Mouse (Mus musculus) adrenal gland, postnatal 10 days (tissue): ENCODE measurements around the gene Tes. TPM values are rescaled to one million over a fixed set of nuclear protein-coding genes. Genes with fewer than 3 reads are reported as not detected.

Source experiments
- DNase-seq: peaks from one replicate; pipeline ENCODE4 v3.0.0; 2021; ENCODE audit warnings: mixed read lengths
- total RNA-seq, 2 experiments: library from RNA; stranded (reverse); gene quantifications; 2 replicates each; pipeline ENCODE4 v1.2.3; 2021

Tes gene
- total RNA-seq, 2 experiments from 2014 or later = 8.6 to 10.9 TPM

GRCm38 (mm10) chr6:17079304-17079703 is 14.4 kb downstream of the Tes start:
- DNase-seq = no peak

DNA sequence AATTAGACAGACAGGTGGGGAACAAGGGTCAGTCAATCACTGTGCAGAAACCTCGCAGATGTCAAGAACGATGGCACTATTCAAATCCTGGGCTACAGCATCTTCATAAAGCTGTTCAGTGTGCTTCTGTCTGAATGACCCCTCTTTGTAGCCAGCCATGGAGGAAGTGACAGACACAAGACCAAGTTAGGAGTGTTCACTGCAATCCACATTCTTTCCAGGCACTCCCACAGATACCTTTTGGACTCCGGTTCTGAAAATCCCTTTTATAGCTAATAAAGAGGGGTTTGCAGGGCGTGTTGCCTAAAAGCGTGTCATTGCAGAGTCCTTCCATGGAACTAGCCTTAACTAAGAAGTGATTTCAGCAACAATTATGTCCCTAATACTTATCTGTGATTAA is 14.9 kb downstream of the Tes start:
- no peak for DNase-seq

GRCm38 (mm10) chr6:17082238-17082637 is 17.3 kb downstream of the Tes start:
- no peak for DNase-seq

DNA sequence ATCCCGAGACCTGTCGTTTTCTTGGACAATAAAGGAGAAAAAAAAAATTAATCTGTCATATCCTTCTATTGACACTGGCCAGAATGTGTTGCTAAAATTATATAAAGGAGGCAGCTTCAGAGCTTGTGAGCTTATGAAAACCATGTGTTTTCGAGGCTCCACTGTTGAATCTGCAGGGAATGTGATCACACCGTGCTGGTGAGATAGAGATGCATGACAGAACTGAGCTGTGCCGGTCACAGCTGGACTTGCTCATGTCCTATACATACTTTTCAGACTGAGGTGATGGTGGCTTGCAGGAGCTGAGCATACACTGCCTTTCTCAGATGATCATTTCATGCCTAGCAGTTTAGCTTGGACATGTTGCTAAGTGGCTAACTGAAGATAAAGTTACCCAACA is 17.9 kb downstream of the Tes start:
- DNase-seq = no peak

- peak; percentile 87 for DNase-seq
Observed at GRCm38 (mm10) chr6:17087485-17087884, 22.5 kb downstream of the Tes start.

GRCm38 (mm10) chr6:17097301-17097700 is 32.4 kb downstream of the Tes start:
- no peak for DNase-seq

DNA sequence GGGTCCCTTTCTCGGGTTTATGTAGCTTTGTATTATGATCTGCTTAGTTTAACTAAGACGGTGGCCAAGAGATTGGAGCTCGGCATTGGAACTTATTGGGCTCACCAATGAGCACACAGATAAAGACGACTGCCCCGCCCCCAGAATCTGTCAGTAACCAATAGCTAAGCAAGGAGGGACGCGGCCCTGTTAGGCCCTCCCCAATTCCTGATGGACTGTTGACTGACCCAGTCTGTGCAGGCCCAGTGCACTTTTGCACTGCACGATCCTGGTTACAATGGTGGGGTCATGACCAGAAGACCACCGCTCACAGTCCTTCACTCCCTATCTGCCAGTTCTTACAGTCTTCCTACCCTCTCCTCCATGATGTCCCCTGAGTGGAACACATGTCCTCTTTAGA is 33.6 kb downstream of the Tes start:
- no peak for DNase-seq

- no peak for DNase-seq
Observed at GRCm38 (mm10) chr6:17099477-17100130, 34.7 kb downstream of the Tes start.

GRCm38 (mm10) chr6:17105714-17106113 is 40.8 kb downstream of the Tes start:
- DNase-seq = peak; percentile 72

- no peak for DNase-seq
Observed at GRCm38 (mm10) chr6:17106493-17106892, 41.5 kb downstream of the Tes start.

DNA sequence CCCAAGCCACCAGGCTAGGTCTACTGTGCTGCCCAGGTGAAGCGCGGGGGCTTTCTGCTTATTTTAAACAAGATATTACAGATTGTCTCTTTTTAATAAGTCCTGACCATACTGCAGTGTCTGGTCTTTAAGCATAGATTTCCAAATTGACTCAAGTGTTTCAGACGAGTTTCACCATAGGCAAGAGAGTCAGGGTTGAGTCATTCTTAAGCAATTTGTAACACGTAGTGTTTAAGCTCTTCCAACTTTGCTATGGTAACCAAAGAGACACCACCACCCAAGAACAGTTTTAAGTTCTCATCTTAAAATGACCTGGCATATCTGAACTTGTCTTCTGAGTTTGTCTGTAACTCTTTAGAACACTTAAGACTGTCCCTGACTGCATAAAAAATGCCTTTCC is 44.3 kb downstream of the Tes start:
- no peak for DNase-seq

GRCm38 (mm10) chr6:17110564-17111100 is 45.7 kb downstream of the Tes start:
- DNase-seq = no peak

GRCm38 (mm10) chr6:17112081-17112480 is 47.1 kb downstream of the Tes start:
- DNase-seq = no peak

GRCm38 (mm10) chr6:17112990-17113389 is 48.0 kb downstream of the Tes start:
- DNase-seq = no peak

DNA sequence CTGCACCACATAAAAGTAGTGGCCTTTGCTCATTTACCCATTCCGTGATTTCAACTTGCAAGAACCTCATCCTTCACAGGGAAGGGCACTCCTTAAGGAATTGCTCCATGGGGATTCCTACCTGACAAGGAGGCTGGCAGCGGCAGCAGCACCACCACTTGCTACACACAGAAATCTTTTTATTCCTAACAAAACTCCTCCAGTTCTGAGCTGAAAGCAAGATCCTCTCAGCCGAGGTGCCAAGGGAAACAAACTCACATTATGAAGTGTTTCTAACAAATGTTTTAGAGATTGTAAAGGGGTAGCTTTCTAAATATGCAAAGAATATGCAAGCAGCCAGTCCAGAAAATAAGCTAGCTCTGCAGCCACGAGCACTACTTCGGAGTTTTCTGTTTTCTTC is 49.6 kb downstream of the Tes start:
- no peak for DNase-seq

DNA sequence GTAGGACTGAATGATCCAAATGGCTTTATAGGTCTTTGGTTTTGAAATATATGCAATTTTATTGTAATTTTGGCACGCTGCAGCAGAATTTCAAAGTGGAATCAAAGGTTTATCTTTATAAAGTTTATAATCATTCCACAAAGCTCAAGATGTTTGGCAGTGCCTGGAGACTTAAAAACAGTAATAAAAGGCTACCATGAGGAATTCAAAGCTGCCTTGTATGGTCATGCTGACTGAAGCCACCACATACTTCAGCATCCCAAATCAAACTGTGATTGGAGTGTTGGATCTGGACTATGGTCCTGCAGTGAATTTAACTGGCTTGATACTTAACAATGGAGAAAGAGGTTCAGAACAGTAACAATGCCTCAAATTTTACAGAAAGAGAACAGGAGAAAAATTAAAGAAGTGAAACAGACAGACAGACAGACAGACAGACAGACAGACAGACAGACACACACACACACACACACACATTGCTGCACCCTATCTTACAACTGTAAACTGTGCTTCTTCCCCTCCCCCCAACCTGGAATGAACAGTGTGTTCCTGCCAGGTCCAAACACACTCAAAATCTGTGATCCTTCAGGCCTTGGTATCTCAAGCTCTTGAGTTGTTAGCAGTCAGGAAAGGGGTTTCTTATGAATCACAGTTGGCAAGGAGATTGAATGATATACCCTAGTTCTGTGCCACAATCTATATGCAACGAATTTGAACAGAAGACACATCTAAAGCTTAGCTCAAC is 50.3 kb downstream of the Tes start:
- no peak for DNase-seq

DNA sequence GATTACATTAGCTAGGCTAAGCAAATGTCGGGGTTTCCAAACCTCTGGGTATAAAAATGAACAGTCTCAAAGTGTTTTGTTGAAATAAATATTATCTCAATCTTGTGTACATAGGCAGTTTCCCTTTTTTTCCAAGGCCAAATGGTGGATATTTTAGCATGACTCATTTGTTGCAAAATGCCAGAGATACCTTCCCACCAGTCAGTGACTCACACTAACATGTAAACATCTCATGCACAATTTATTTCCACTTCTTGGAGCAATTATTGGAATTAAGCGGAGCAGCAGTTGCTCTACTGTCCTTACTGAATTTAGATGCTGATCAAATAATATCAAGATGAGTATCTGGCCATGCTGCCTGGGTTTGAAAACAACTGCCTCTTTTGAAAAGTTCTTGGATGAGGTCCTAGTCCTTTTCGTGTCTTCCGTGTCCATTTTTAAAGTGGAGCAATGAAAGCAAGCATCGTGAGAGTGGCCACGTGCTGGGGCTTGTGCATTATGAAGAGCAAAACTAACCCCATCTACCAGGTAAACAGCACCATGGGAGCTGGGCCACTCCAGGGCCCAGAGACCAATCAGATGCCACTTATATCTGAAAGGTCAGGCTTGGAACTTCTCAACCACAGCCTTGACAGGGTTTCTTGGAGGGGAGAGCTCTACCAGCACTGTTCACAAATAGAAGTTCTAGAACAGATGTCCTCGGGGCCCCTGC is 54.7 kb downstream of the Tes start:
- no peak for DNase-seq

DNA sequence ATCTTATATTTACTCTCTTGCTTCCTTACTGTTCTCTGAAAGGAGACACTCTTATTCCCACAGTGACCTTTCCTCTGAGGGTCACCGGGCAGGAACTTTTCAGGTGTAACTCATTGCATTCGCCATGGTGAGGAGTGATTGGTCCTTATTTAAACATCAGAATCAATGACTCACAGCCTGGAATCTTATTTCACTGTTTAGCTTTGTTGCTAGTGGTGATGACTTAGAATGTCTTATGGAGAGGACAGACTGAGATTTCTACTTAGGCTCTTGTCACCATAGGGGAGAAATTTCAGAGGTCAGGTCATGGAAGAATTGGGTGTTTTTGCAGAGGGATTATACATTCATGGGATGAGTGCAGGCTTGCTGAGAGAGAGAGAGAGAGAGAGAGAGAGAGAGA is 75.1 kb downstream of the Tes start:
- no peak for DNase-seq

DNA sequence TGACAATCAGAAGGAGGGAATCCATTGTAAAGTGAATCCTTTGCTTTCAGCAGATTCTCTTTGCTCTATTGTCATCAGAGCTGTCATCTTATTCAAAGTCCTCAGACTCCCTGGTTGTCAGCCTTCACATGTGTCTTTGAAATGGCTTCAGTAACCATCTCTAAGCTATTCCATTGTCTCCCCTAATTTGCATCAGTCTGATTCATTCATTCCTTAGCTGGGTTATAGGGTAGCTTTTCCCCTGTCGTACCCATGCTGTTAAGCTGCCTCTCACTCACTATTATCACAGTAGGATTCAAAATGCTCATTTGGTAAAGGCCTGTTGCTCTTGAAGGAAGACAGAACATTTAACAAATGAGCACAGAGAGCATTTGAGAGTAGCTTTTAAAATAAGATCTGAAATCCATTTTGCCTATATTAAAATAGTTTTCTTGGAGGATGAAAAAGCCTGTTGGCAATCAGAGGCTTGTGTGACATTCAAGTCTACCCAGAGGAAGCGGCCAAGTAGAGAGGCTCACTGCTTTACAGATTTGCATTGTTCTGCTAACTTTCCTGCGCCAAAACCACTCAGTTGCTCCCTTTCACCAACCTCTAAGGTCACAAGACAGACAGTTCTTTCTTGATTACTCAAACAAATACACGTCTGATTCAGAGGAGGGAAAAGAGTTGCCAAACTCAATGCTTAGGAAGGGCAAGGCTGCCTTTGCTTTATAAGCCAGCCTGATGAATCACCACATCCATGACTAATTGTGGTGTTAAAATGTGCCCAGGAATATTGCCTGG is 77.8 kb downstream of the Tes start:
- DNase-seq = peak; percentile 10

DNA sequence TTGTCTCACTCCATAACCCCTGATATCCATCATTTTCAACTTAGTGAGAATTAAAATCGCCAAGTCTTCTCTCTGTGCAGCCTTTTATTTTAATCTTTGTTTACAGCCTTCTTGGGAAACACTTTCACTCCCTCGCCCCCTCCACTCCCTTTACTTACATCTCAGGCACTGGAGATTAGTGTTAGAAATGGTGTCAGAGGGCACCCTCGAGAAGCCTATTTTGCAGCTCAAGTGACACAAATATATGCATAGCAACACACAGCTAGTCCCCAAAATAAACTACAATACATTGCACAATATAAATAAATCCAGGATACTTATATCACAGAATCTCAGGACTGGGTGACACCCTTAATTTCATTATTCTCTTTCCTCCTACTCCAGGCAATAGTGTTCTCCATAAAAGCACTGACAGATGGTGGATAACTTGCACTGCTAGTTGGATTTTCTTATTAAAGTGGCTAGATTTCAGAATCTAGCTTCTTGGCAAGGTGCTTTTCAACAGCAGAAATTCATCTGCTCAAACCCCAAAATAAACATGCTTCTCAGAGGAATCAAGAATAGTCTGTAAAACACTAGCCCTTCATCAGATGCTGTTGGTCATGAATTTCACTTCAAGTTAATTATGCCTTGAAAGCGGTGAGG is 86.2 kb downstream of the Tes start:
- DNase-seq = no peak

DNA sequence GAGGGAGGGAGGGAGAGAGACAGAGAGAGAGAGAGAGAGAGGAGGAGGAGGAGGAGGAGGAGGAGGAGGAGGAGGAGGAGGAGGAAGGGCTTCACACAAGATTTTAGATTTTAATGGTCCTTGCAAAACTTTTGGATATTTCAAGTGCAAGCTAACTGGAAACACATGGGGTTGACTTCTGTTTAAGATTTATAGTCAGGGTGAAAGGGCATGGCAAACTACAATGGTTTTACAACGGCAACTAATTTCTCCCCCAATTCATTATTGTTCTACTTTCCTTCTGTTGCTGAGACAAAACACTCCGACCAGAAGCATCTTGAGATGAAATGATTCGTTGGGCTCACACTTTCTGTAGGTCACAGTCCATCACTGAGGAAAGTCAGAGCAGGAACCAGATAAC is 87.6 kb downstream of the Tes start:
- no peak for DNase-seq
